Mouse (Mus musculus) MEL (cell line): ENCODE measurements at regions not wholly inside any gene's neighbourhood (a gene's known extent, or its start where the extent isn't known, plus 50 kb on each side); places are given as distances from the start of the nearest gene placed in this dataset.

Experiments
- DNase-seq: peaks from one replicate; pipeline ENCODE4 v3.0.0; 2011; ENCODE audit warnings: low read depth, low spot score
- H3K27ac ChIP-seq: 2 replicates; pipeline ENCODE4 v1.5.1; 2012; ENCODE audit warnings: low read depth, mild to moderate bottlenecking, control low read depth, low read length, moderate library complexity; ENCODE audit not compliant: control insufficient read depth
- H3K27me3 ChIP-seq, 2 experiments: fragments of 150-350 bp in 1 of 2; sonication (generic) in 1 of 2; 2 replicates each; pipeline ENCODE4 v1.6.1; 2012; ENCODE audit warnings: low read length in 2 of 2, mild to moderate bottlenecking in 2 of 2, improper control_type of control experiment in 1 of 2, moderate library complexity in 1 of 2; ENCODE audit not compliant: insufficient read depth in 2 of 2, control insufficient read depth in 1 of 2
- H3K36me3 ChIP-seq, 2 experiments: 2 replicates each; pipeline ENCODE4 v1.6.1; 2012 to 2014; ENCODE audit warnings: low read length in 2 of 2, improper control_type of control experiment in 1 of 2, inconsistent platforms in 1 of 2, mild to moderate bottlenecking in 1 of 2; ENCODE audit not compliant: insufficient read depth in 2 of 2, control insufficient read depth in 1 of 2
- H3K4me1 ChIP-seq, 2 experiments: fragments of 150-350 bp in 1 of 2; sonication (generic) in 1 of 2; 2 replicates each; pipeline ENCODE4 v1.6.1; 2012; ENCODE audit warnings: low read length in 2 of 2, improper control_type of control experiment in 1 of 2, mild to moderate bottlenecking in 1 of 2; ENCODE audit not compliant: insufficient read depth in 2 of 2, control insufficient read depth in 1 of 2
- H3K4me3 ChIP-seq, 2 experiments: fragments of 150-350 bp in 1 of 2; sonication (generic) in 1 of 2; 2 replicates each; pipeline ENCODE4 v1.5.1; 2012; ENCODE audit warnings: low read depth in 2 of 2, low read length in 2 of 2, mild to moderate bottlenecking in 2 of 2, moderate library complexity in 2 of 2, control low read depth in 1 of 2, improper control_type of control experiment in 1 of 2; ENCODE audit not compliant: control insufficient read depth in 1 of 2, insufficient read depth in 1 of 2
- H3K79me2 ChIP-seq: 2 replicates; pipeline ENCODE4 v1.6.1; 2012; ENCODE audit warnings: mild to moderate bottlenecking, low read length, moderate library complexity; ENCODE audit not compliant: control insufficient read depth, poor library complexity, insufficient read depth
- H3K9ac ChIP-seq: 2 replicates; pipeline ENCODE4 v1.6.1; 2012; ENCODE audit warnings: low read depth, mild to moderate bottlenecking, control low read depth, low read length, moderate library complexity; ENCODE audit not compliant: control insufficient read depth, poor library complexity, severe bottlenecking
- H3K9me3 ChIP-seq: fragments of 150-350 bp; sonication (generic); replicated peaks from 2 replicates; pipeline ENCODE4 v1.6.1; 2012; ENCODE audit warnings: mild to moderate bottlenecking, low read length, improper control_type of control experiment, moderate library complexity; ENCODE audit not compliant: insufficient read depth
- ELF1 ChIP-seq: IDR thresholded peaks from 2 replicates; pipeline ENCODE4 v1.6.1; 2014; ENCODE audit warnings: low read depth, mild to moderate bottlenecking, inconsistent platforms, low read length, improper control_type of control experiment, moderate library complexity
- ETS1 ChIP-seq: IDR thresholded peaks from 2 replicates; pipeline ENCODE4 v1.6.1; 2012; ENCODE audit warnings: low read depth, mild to moderate bottlenecking, inconsistent platforms, low read length, improper control_type of control experiment, moderate library complexity
- GABPA ChIP-seq: IDR thresholded peaks from 2 replicates; pipeline ENCODE4 v1.6.1; 2012; ENCODE audit warnings: low read depth, mild to moderate bottlenecking, inconsistent platforms, low read length, improper control_type of control experiment, moderate library complexity
- HCFC1 ChIP-seq: IDR thresholded peaks from 2 replicates; pipeline ENCODE4 v1.6.1; 2012; ENCODE audit warnings: low read depth, mild to moderate bottlenecking, inconsistent platforms, low read length, improper control_type of control experiment, moderate library complexity
- JUND ChIP-seq: IDR thresholded peaks from 2 replicates; pipeline ENCODE4 v1.6.1; 2011; ENCODE audit warnings: low read depth, mild to moderate bottlenecking, improper control_type of control experiment, low read length
- KAT2A ChIP-seq: conservative IDR thresholded peaks from 2 replicates; pipeline ENCODE4 v1.6.1; 2012; ENCODE audit warnings: low read depth, low read length, improper control_type of control experiment, inconsistent platforms
- MAZ ChIP-seq: IDR thresholded peaks from 2 replicates; pipeline ENCODE4 v1.6.1; 2012; ENCODE audit warnings: low read depth, mild to moderate bottlenecking, inconsistent platforms, low read length, improper control_type of control experiment
- MEF2A ChIP-seq: IDR thresholded peaks from 2 replicates; pipeline ENCODE4 v1.6.1; 2014; ENCODE audit warnings: low read depth, mild to moderate bottlenecking, inconsistent platforms, low read length, improper control_type of control experiment; ENCODE audit not compliant: poor library complexity, insufficient replicate concordance, severe bottlenecking; ENCODE audit errors: extremely low read depth
- MYC ChIP-seq: IDR thresholded peaks from 2 replicates; pipeline ENCODE4 v1.6.1; 2011; ENCODE audit warnings: low read depth, mild to moderate bottlenecking, low read length, improper control_type of control experiment, moderate library complexity
- POLR2A ChIP-seq, 2 experiments: IDR thresholded peaks; 2 replicates each; pipeline ENCODE4 v1.6.1; 2011 to 2012; ENCODE audit warnings: low read length in 2 of 2, mild to moderate bottlenecking in 2 of 2, control low read depth in 1 of 2, improper control_type of control experiment in 1 of 2, low read depth in 1 of 2, moderate library complexity in 1 of 2; ENCODE audit not compliant: control insufficient read depth in 1 of 2, insufficient read depth in 1 of 2, poor library complexity in 1 of 2
- POLR2AphosphoS5 ChIP-seq: IDR thresholded peaks from 2 replicates; pipeline ENCODE4 v1.6.1; 2012; ENCODE audit warnings: low read depth, borderline replicate concordance, mild to moderate bottlenecking, inconsistent platforms, low read length, moderate library complexity, mixed read lengths
- TBP ChIP-seq: IDR thresholded peaks from 2 replicates; pipeline ENCODE4 v1.8.0; 2011; ENCODE audit warnings: low read depth, low read length, improper control_type of control experiment
- TCF12 ChIP-seq: IDR thresholded peaks from 2 replicates; pipeline ENCODE4 v1.6.1; 2014; ENCODE audit warnings: low read depth, mild to moderate bottlenecking, inconsistent platforms, low read length, improper control_type of control experiment, moderate library complexity
- USF2 ChIP-seq, 2 experiments: IDR thresholded peaks; 2 replicates each; pipeline ENCODE4 v1.6.1; 2011 to 2012; ENCODE audit warnings: improper control_type of control experiment in 2 of 2, low read length in 2 of 2, borderline replicate concordance in 1 of 2, inconsistent platforms in 1 of 2, low read depth in 1 of 2, mild to moderate bottlenecking in 1 of 2; ENCODE audit not compliant: insufficient read depth in 1 of 2
- ZC3H11A ChIP-seq: IDR thresholded peaks from 2 replicates; pipeline ENCODE4 v1.6.1; 2012; ENCODE audit warnings: low read depth, mild to moderate bottlenecking, inconsistent platforms, low read length, improper control_type of control experiment
- ZMIZ1 ChIP-seq: IDR thresholded peaks from 2 replicates; pipeline ENCODE4 v1.6.1; 2012; ENCODE audit warnings: low read depth, mild to moderate bottlenecking, inconsistent platforms, low read length, improper control_type of control experiment, moderate library complexity

- Histone ChIP-seq H3K9ac (no peak overlapping the region), H3K9me3 (no peaks in the 10 kb centered on the region), H3K4me3 (no peak overlapping the region), H3K79me2 (no peaks in the 10 kb centered on the region), H3K4me1 (no peaks in the 10 kb centered on the region), H3K27ac (no peak overlapping the region), H3K27me3 (no peaks in the 10 kb centered on the region), H3K36me3 (no peaks in the 10 kb centered on the region)
- DNase-seq = no peak
- TF ChIP-seq KAT2A = no peak
- TF ChIP-seq ETS1 = no peak
- TF ChIP-seq MEF2A = no peak
- no peak for TF ChIP-seq POLR2AphosphoS5
- no peak for TF ChIP-seq USF2 (IDR thresholded peaks at IDR 0.05; ENCODE audit: borderline replicate concordance in 1 of 2, insufficient read depth in 1 of 2, low read depth in 1 of 2, low read length in 2 of 2)
- TF ChIP-seq TBP = no peak
- TF ChIP-seq POLR2A (IDR thresholded peaks at IDR 0.05; ENCODE audit: control insufficient read depth in 1 of 2, insufficient read depth in 1 of 2, low read depth in 1 of 2, low read length in 2 of 2, poor library complexity in 1 of 2) = no peak
- TF ChIP-seq JUND = no peak
- TF ChIP-seq MAZ = no peak
Observed at GRCm38 (mm10) chr3:149664624-149665023, 674.3 kb upstream of the Adgrl2 start.

GRCm38 (mm10) chr3:149638324-149638723 is 648.0 kb upstream of the Adgrl2 start:
- H3K4me3 ChIP-seq = no peak overlapping the region
- TF ChIP-seq MYC (no peak), POLR2A (IDR thresholded peaks at IDR 0.05; ENCODE audit: control insufficient read depth in 1 of 2, insufficient read depth in 1 of 2, low read depth in 1 of 2, low read length in 2 of 2, poor library complexity in 1 of 2) (no peak), HCFC1 (no peak), ZC3H11A (no peak), GABPA (no peak), ELF1 (no peak), ZMIZ1 (no peak), TCF12 (no peak)
- H3K36me3 ChIP-seq = no peaks in the 10 kb centered on the region
- no peak overlapping the region for H3K9ac ChIP-seq
- DNase-seq = no peak
- H3K79me2 ChIP-seq = no peaks in the 10 kb centered on the region
- no peaks in the 10 kb centered on the region for H3K27me3 ChIP-seq
- H3K9me3 ChIP-seq = no peaks in the 10 kb centered on the region
- no peaks in the 10 kb centered on the region for H3K4me1 ChIP-seq
- no peak overlapping the region for H3K27ac ChIP-seq
